Mouse (Mus musculus) forebrain, postnatal 0 days (tissue): ENCODE data around the gene Numb. TPM values are rescaled to one million over a fixed set of nuclear protein-coding genes. Genes with fewer than 3 reads are reported as not detected.

Experiments used
- ATAC-seq: fragments of 200-750 bp; cut with Nextera tagmentation; 2 replicates; pipeline ENCODE4 v1.8.0; 2017; ENCODE audit warnings: mild to moderate bottlenecking, moderate library complexity
- DNase-seq: peaks from one replicate; pipeline ENCODE4 v3.0.0-alpha.2; 2015
- H3K27ac ChIP-seq: fragments of 300-500 bp; sonication (generic); 2 replicates; pipeline ENCODE4 v1.5.1; 2014; ENCODE audit warnings: low read depth, mild to moderate bottlenecking, antibody characterized with exemption, low read length, moderate library complexity, mixed read lengths
- H3K27me3 ChIP-seq: fragments of 300-500 bp; sonication (generic); 2 replicates; pipeline ENCODE4 v1.6.1; 2014; ENCODE audit warnings: mild to moderate bottlenecking, low read length, mixed read lengths; ENCODE audit not compliant: insufficient read depth
- H3K36me3 ChIP-seq: fragments of 300-500 bp; sonication (generic); 2 replicates; pipeline ENCODE4 v1.6.1; 2014; ENCODE audit warnings: mild to moderate bottlenecking, moderate library complexity; ENCODE audit not compliant: insufficient read depth
- H3K4me1 ChIP-seq: fragments of 300-500 bp; sonication (generic); 2 replicates; pipeline ENCODE4 v1.6.1; 2014; ENCODE audit warnings: antibody characterized with exemption; ENCODE audit not compliant: insufficient read depth
- H3K4me2 ChIP-seq: fragments of 300-500 bp; sonication (generic); 2 replicates; pipeline ENCODE4 v1.6.1; 2014; ENCODE audit warnings: low read depth, mild to moderate bottlenecking, moderate library complexity
- H3K4me3 ChIP-seq: fragments of 300-500 bp; sonication (generic); 2 replicates; pipeline ENCODE4 v1.5.1; 2014; ENCODE audit warnings: low read depth, low read length, mixed read lengths
- H3K9ac ChIP-seq: fragments of 300-500 bp; sonication (generic); 2 replicates; pipeline ENCODE4 v1.6.1; 2014; ENCODE audit warnings: mild to moderate bottlenecking
- H3K9me3 ChIP-seq: fragments of 300-500 bp; sonication (generic); 2 replicates; pipeline ENCODE4 v1.6.1; 2016; ENCODE audit warnings: low read length
- CTCF ChIP-seq: sonication (generic); IDR thresholded peaks from 2 replicates; pipeline ENCODE4 v1.5.1; 2016; ENCODE audit warnings: antibody characterized with exemption, control low read depth, low read depth
- WGBS: fragments of 180-500 bp; shearing (Covaris S2); extraction: QIAGEN DNeasy Blood & Tissue Kit; methylation state at CpG from one replicate; pipeline ENCODE4 v1.1.7; 2014; 5-methylcytosine and 5-hydroxymethylcytosine counted together
- polyA plus RNA-seq: library from polyadenylated mRNA; unstranded; fragments of >200 nt; fragmentation: Nextera tagmentation; extraction: Ambion mirVana; gene quantifications from 2 replicates; pipeline ENCODE4 v1.2.1, GENCODE M21; 2015
- total RNA-seq: library from RNA; depleted of rRNA; stranded (reverse); fragments of >200 nt; gene quantifications from 2 replicates; pipeline ENCODE4 v1.2.3, GENCODE M21; 2014

The Numb gene
- total and polyA plus RNA-seq, 2 experiments from 2014 or later: 9.0 to 12.4 TPM

GRCm38 (mm10) chr12:83792706-83793410, 128.9 kb downstream of the Numb start:
- Histone ChIP-seq H3K27me3 (no peaks in the 10 kb centered on the region), H3K4me2 (no peak overlapping the region), H3K4me3 (no peak overlapping the region), H3K9me3 (no peaks in the 10 kb centered on the region), H3K27ac (no peak overlapping the region), H3K4me1 (no peaks in the 10 kb centered on the region), H3K36me3 (peaks cover 15% of the 10 kb centered on the region), H3K9ac (no peak overlapping the region)
- no peak for ATAC-seq
- 77% methylated on average over 10 of the region's 10 CpGs for WGBS
- DNase-seq: no peak
- no peak for TF ChIP-seq CTCF

DNA sequence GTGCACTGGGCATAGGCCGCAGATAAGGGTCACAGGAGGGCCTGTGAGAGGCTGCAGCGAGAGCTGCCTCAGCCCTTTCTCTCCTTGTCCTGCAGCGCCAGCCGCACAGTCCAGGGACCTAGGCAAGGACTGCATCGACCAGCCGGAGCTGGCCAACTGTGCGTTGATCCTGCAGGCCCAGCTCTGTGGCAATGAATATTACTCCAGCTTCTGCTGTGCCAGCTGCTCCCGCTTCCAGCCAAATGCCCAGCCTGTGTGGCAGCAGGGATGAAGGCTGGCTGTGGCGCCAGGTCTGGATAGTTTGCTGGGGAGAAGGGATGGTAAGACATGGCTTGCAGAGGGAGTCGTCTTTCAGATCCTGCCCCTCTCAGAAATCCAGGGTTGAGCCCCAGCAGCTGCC, 130.0 kb downstream of the Numb start:
- no peak overlapping the region for H3K4me2 ChIP-seq
- H3K4me1 ChIP-seq: no peaks in the 10 kb centered on the region
- H3K27me3 ChIP-seq: no peaks in the 10 kb centered on the region
- DNase-seq: peak; percentile 44
- TF ChIP-seq CTCF: no peak
- H3K27ac ChIP-seq: no peak overlapping the region
- no peaks in the 10 kb centered on the region for H3K9me3 ChIP-seq
- 66% methylated on average over 10 of the region's 10 CpGs for WGBS
- ATAC-seq: peak; percentile 50
- H3K9ac ChIP-seq: no peak overlapping the region
- H3K36me3 ChIP-seq: peaks cover 15% of the 10 kb centered on the region
- no peak overlapping the region for H3K4me3 ChIP-seq

DNA sequence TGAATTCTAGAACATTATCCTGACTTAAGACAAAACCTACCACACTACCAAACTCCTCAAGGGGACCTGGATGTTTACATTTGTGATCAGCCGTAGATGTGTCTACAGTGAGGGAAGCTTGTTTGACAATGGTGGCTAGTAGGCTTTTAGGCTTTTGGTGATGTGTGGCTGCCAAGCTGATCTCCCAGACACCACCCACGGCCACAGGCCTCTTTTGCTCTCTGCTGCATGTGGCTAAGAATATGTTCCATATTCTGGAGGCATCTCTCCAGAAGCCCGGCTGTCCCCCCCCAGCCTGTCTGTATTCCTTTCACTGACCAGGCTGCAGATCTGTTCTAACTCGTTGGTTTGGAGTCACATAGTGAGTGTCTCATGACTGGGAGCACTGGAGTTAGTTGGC, 131.0 kb downstream of the Numb start:
- no peak for TF ChIP-seq CTCF
- H3K4me3 ChIP-seq: no peak overlapping the region
- no peak overlapping the region for H3K9ac ChIP-seq
- no peak overlapping the region for H3K4me2 ChIP-seq
- ATAC-seq (no peak), DNase-seq (no peak)
- 82% methylated on average over 4 of the region's 4 CpGs for WGBS
- H3K4me1 ChIP-seq: no peaks in the 10 kb centered on the region
- H3K9me3 ChIP-seq: no peaks in the 10 kb centered on the region
- peaks cover 11% of the 10 kb centered on the region for H3K36me3 ChIP-seq
- H3K27ac ChIP-seq: no peak overlapping the region
- H3K27me3 ChIP-seq: no peaks in the 10 kb centered on the region

DNA sequence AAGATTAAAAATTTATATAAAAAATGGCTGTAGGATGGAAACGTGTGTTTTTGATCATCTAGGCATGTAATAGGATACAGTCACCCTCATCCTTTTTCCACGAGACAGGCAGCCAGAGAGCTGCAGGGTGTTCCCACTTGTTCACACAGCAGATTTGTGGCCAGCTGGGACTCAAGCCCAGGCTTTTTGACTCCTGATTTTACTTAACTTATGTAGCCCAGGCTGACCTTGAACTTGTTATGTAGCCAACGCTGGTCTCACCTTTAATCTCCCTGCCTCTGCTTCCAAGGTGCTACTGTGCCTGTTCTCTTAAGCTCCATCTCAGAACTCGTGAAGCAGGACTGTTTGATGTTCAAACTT, 132.0 kb downstream of the Numb start:
- H3K4me1 ChIP-seq: no peaks in the 10 kb centered on the region
- no peak for TF ChIP-seq CTCF
- H3K27me3 ChIP-seq: no peaks in the 10 kb centered on the region
- DNase-seq: no peak
- H3K9ac ChIP-seq: no peak overlapping the region
- H3K9me3 ChIP-seq: no peaks in the 10 kb centered on the region
- no peak overlapping the region for H3K27ac ChIP-seq
- H3K4me3 ChIP-seq: no peak overlapping the region
- no peak overlapping the region for H3K4me2 ChIP-seq
- ATAC-seq: no peak
- 56% methylated on average over 4 of the region's 4 CpGs for WGBS
- peaks cover under 1% of the 10 kb centered on the region for H3K36me3 ChIP-seq

DNA sequence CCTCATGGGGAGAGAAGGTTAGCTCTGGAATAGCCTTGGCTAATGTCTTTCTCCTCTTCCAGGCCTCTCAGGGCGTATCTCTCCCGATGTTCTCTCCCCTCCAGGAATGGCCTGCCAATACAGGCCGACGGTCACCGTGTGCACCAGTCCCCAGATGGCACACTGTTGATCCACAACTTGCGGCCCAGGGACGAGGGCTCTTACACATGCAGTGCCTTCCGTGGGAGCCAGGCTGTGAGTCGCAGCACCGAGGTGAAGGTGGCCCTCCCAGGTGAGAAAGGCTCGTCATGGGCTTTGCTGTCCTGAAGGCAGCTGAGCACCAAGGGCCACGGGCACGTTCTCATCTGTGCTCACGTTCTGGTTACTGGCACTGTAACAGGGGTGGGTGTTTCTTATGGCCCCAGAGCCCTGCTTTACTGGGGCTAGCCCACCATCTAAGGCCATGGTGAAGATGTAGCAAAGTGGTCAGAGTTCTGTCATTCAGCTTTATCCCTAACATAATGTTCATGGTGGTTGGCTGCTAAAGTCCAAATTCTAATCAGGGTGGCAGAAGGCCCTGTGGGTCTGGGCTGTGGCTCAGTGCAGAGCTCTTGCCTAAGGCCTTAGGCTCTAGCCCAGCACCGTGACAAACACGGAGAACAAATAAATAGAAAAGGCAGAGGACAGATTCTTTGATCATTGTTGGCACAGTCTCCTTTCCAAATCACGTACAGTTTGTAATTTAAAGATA, 132.5 kb downstream of the Numb start:
- no peaks in the 10 kb centered on the region for H3K9me3 ChIP-seq
- H3K4me1 ChIP-seq: no peaks in the 10 kb centered on the region
- no peak overlapping the region for H3K9ac ChIP-seq
- no peak overlapping the region for H3K4me2 ChIP-seq
- no peaks in the 10 kb centered on the region for H3K27me3 ChIP-seq
- no peaks in the 10 kb centered on the region; the same call in 1 of the 2 replicates for H3K36me3 ChIP-seq
- ATAC-seq (no peak), DNase-seq (no peak)
- no peak overlapping the region for H3K4me3 ChIP-seq
- WGBS: 89% methylated on average over 17 of the region's 17 CpGs
- no peak for TF ChIP-seq CTCF
- H3K27ac ChIP-seq: no peak overlapping the region

DNA sequence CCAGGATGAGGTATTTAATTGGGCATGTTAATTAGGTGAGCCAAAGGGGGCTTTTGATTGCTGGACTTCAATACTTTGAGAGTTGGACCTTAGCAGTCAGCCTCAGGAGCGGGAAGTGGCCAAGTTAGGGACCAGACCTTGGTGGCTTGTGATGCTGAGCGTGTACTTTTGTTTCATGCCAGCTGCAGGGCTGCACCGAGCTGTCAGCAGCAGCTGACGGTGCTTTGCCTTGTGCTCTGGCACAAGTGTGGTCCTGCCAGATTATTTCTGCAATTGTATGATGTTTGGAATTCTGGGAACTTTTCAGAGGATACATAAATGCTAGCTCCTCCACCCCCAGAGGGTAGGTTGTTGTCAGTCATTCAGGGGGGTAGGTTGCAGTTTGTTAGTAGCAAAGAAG, 136.4 kb downstream of the Numb start:
- 31% methylated on average over 4 of the region's 4 CpGs for WGBS
- Histone ChIP-seq H3K27me3 (no peaks in the 10 kb centered on the region), H3K9ac (no peak overlapping the region), H3K4me2 (no peak overlapping the region), H3K36me3 (no peaks in the 10 kb centered on the region), H3K9me3 (no peaks in the 10 kb centered on the region), H3K4me1 (no peaks in the 10 kb centered on the region), H3K4me3 (no peak overlapping the region), H3K27ac (no peak overlapping the region)
- DNase-seq (peak; percentile 13), ATAC-seq (peak; percentile 46; the same call in 1 of the 2 replicates)
- TF ChIP-seq CTCF: no peak

- DNase-seq (no peak), ATAC-seq (no peak)
- no peaks in the 10 kb centered on the region for H3K27me3 ChIP-seq
- WGBS: 89% methylated on average over 10 of the region's 10 CpGs
- H3K9ac ChIP-seq: no peak overlapping the region
- no peaks in the 10 kb centered on the region for H3K4me1 ChIP-seq
- TF ChIP-seq CTCF: no peak
- no peak overlapping the region for H3K4me3 ChIP-seq
- no peak overlapping the region for H3K4me2 ChIP-seq
- no peaks in the 10 kb centered on the region for H3K9me3 ChIP-seq
- H3K36me3 ChIP-seq: no peaks in the 10 kb centered on the region
- H3K27ac ChIP-seq: no peak overlapping the region
These were observed 139.1 kb downstream of the Numb start for GRCm38 (mm10) chr12:83782669-83783068.
